Mouse (Mus musculus): ENCODE results near the gene Plekhg2. TPM values are rescaled to one million over a fixed set of nuclear protein-coding genes. Genes with fewer than 3 reads are reported as not detected.

Gene Plekhg2
- 52.4 and 70.8 TPM in 2 replicates for polyA plus RNA-seq (2014; fragmentation: Nextera tagmentation; extraction: Ambion mirVana)

GRCm38 (mm10) chr7:28372251-28373108, at the start of gene Plekhg2:
Plekhg2 (minus strand) TSS chr7:28372599.
- H3K27ac ChIP-seq (ENCODE audit: low read depth, low read length), result peak within 1 kb of the TSS; percentile 93
- H3K36me3 ChIP-seq (ENCODE audit: control insufficient read depth, insufficient read depth, low read length), result peaks cover 31% of the 10 kb centered on the region
- H3K27me3 ChIP-seq (ENCODE audit: control insufficient read depth, insufficient read depth, low read length), result no peaks in the 10 kb centered on the region
- peak; percentile 92 for ATAC-seq (ENCODE audit: low FRiP score, low TSS enrichment)
- under 1% methylated on average over 61 of the region's 66 CpGs for WGBS
- peak within 1 kb of the TSS; percentile 89 for H3K4me3 ChIP-seq (ENCODE audit: low read length)
- H3K4me2 ChIP-seq (replicated peaks; ENCODE audit: low read depth, low read length), result peak within 1 kb of the TSS; percentile 73
- H3K9ac ChIP-seq (ENCODE audit: low read depth, low read length), result peak within 1 kb of the TSS; percentile 89
- peaks cover 23% of the 10 kb centered on the region for H3K4me1 ChIP-seq (ENCODE audit: control insufficient read depth, insufficient read depth, low read length)
- no peaks in the 10 kb centered on the region for H3K9me3 ChIP-seq (ENCODE audit: control insufficient read depth, low read length)

DNA sequence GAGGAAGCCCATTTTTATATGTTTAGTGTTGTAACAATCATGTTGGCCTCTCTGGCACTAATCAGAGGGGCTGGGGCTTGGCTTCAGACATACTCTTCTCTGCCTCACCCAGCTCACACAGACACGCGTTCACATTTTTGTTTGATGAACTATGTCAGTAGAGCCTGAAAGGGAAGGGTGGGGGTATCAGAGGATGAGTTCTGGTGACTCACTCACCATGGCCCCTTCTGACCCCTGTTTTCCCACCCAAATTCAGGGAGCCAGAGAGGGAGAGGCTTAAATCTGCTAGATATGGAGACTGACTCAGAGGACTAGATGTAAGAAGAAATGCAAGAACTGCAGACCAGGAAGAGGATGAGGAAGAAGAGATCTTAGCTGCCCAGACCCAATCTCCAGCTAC, 47.0 kb upstream of the Plekhg2 start:
- H3K9ac ChIP-seq (ENCODE audit: low read depth, low read length), result no peak overlapping the region
- peaks cover 86% of the 10 kb centered on the region for H3K36me3 ChIP-seq (ENCODE audit: control insufficient read depth, insufficient read depth, low read length)
- H3K4me2 ChIP-seq (replicated peaks; ENCODE audit: low read depth, low read length), result no peak overlapping the region
- H3K9me3 ChIP-seq (ENCODE audit: control insufficient read depth, low read length), result no peaks in the 10 kb centered on the region
- no peaks in the 10 kb centered on the region for H3K4me1 ChIP-seq (ENCODE audit: control insufficient read depth, insufficient read depth, low read length)
- H3K27ac ChIP-seq (ENCODE audit: low read depth, low read length), result no peak overlapping the region
- no peak for ATAC-seq (ENCODE audit: low FRiP score, low TSS enrichment)
- H3K4me3 ChIP-seq (ENCODE audit: low read length), result no peak overlapping the region
- 100% methylated on average over 2 of the region's 2 CpGs for WGBS
- no peaks in the 10 kb centered on the region for H3K27me3 ChIP-seq (ENCODE audit: control insufficient read depth, insufficient read depth, low read length)

DNA sequence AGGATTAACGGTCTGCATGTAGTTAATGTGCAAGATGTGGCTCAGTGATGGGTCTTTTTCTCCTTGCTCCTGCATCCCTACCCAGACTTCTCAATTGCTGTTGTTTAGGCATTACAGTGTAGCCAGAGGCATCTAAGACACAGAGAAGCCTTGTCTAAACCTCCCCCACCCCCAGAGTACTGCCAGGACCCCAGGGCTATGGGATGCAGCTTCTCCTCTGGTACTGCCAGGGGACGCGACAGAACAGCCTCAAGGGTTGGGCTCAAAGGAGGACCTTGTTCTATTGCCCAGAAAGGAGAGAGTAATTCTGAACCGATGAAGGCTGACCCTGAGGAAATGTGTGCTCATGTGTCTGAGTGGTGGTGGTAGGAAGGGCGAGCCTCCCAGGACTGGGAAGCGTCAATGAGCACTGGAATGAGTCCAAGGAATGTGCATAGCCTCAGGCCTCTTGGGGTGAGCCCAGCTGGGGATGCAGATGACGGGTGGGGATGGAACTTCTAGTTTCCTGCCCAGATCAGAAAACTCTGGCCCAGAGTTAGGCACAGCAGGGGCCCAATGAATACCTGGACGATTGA, 45.8 kb upstream of the Plekhg2 start:
- ATAC-seq (ENCODE audit: low FRiP score, low TSS enrichment), result no peak
- no peak overlapping the region for H3K27ac ChIP-seq (ENCODE audit: low read depth, low read length)
- no peak overlapping the region for H3K4me2 ChIP-seq (replicated peaks; ENCODE audit: low read depth, low read length)
- H3K27me3 ChIP-seq (ENCODE audit: control insufficient read depth, insufficient read depth, low read length), result no peaks in the 10 kb centered on the region
- no peak overlapping the region for H3K9ac ChIP-seq (ENCODE audit: low read depth, low read length)
- 81% methylated on average over 8 of the region's 8 CpGs for WGBS
- H3K9me3 ChIP-seq (ENCODE audit: control insufficient read depth, low read length), result no peaks in the 10 kb centered on the region
- no peak overlapping the region for H3K4me3 ChIP-seq (ENCODE audit: low read length)
- no peaks in the 10 kb centered on the region for H3K4me1 ChIP-seq (ENCODE audit: control insufficient read depth, insufficient read depth, low read length)
- H3K36me3 ChIP-seq (ENCODE audit: control insufficient read depth, insufficient read depth, low read length), result peaks cover 89% of the 10 kb centered on the region

DNA sequence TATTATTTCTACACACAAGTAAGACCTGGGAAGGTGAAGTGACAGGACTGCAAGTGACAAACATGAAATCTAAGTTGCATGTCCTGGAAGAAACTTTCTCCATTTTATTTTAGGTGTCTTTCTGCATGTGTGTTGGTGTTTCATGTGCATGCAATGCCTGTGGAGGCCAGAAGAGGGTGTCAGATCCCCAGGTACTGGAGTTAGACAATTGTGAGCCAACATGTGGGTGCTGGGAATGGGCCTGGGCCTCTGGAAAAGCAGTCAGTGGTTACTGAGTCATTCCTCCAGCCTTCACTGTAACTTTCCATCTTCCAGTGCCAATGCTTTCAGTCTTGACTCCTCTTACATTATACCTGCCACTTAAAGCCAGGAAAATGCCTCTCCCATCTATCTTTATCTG, 45.0 kb upstream of the Plekhg2 start:
- Histone ChIP-seq H3K4me3 (ENCODE audit: low read length) (no peak overlapping the region), H3K4me2 (replicated peaks; ENCODE audit: low read depth, low read length) (no peak overlapping the region), H3K9ac (ENCODE audit: low read depth, low read length) (no peak overlapping the region), H3K9me3 (ENCODE audit: control insufficient read depth, low read length) (no peaks in the 10 kb centered on the region), H3K27me3 (ENCODE audit: control insufficient read depth, insufficient read depth, low read length) (no peaks in the 10 kb centered on the region), H3K27ac (ENCODE audit: low read depth, low read length) (no peak overlapping the region), H3K36me3 (ENCODE audit: control insufficient read depth, insufficient read depth, low read length) (peaks cover 89% of the 10 kb centered on the region), H3K4me1 (ENCODE audit: control insufficient read depth, insufficient read depth, low read length) (no peaks in the 10 kb centered on the region)
- ATAC-seq (ENCODE audit: low FRiP score, low TSS enrichment), result no peak

- peaks cover 86% of the 10 kb centered on the region for H3K36me3 ChIP-seq (ENCODE audit: control insufficient read depth, insufficient read depth, low read length)
- H3K27me3 ChIP-seq (ENCODE audit: control insufficient read depth, insufficient read depth, low read length), result no peaks in the 10 kb centered on the region
- no peaks in the 10 kb centered on the region for H3K9me3 ChIP-seq (ENCODE audit: control insufficient read depth, low read length)
- H3K4me2 ChIP-seq (replicated peaks; ENCODE audit: low read depth, low read length), result no peak overlapping the region
- no peak overlapping the region for H3K27ac ChIP-seq (ENCODE audit: low read depth, low read length)
- ATAC-seq (ENCODE audit: low FRiP score, low TSS enrichment), result no peak
- H3K4me1 ChIP-seq (ENCODE audit: control insufficient read depth, insufficient read depth, low read length), result no peaks in the 10 kb centered on the region
- no peak overlapping the region for H3K4me3 ChIP-seq (ENCODE audit: low read length)
- H3K9ac ChIP-seq (ENCODE audit: low read depth, low read length), result no peak overlapping the region
- 89% methylated on average over 4 of the region's 4 CpGs for WGBS
These were observed 40.4 kb upstream of the Plekhg2 start for GRCm38 (mm10) chr7:28412826-28413225.

DNA sequence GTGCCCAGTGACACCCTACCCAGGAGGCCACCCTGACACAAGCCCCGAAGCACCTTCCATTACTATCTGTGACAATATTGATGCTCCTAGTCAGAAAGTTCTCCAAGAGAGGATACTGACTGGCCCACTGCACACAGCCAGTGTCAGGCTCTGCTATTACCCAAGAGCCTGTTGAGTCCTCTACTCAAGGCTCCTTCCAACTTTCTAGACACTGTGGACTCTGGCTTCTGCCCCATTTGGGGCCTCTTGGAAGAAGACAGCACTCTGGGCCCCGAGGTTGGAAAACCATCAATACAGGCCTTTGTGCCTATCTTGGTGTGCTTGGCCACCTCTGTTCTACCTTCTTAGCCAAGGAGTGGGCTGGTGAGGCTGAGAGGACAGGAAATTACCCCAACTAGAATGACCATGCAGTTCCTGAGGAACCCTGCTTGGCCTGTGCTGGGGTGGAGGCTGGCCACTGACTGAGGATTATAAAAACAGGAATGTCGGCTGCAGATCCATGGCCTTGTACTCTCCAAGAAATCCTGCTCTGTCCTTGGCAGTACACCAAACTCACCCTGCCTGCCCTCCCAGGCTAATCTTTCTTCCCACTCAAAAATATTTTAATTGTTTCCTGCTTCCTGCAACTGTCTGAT, 38.6 kb upstream of the Plekhg2 start:
- 79% methylated on average over 3 of the region's 3 CpGs for WGBS
- no peaks in the 10 kb centered on the region for H3K27me3 ChIP-seq (ENCODE audit: control insufficient read depth, insufficient read depth, low read length)

DNA sequence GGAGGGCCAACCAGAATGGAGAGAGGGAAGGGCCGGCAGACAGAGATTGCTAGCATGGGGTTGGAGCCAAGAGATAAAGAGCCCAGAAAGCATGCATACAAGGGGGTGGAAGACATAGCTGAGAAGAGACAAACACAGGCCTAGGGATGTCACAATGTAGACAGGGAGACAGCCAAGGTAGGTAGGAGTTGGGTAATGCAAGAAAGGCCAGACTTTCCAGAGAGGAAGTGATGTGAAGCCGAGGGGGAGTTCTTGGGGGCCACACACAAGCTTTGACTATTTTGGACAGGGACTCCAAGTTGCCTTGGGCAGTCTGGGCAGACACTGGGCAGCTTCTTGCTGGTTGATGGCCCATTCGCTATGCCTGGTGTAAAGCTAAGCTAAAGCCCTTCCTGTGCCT, 29.5 kb upstream of the Plekhg2 start:
- peaks cover 93% of the 10 kb centered on the region for H3K36me3 ChIP-seq (ENCODE audit: control insufficient read depth, insufficient read depth, low read length)
- ATAC-seq (ENCODE audit: low FRiP score, low TSS enrichment), result no peak

More for the DNA sequence above, 38.6 kb upstream of the Plekhg2 start:
- ATAC-seq (ENCODE audit: low FRiP score, low TSS enrichment), result no peak
- Histone ChIP-seq H3K4me1 (ENCODE audit: control insufficient read depth, insufficient read depth, low read length) (no peaks in the 10 kb centered on the region), H3K4me2 (replicated peaks; ENCODE audit: low read depth, low read length) (no peak overlapping the region), H3K9ac (ENCODE audit: low read depth, low read length) (no peak overlapping the region), H3K9me3 (ENCODE audit: control insufficient read depth, low read length) (no peaks in the 10 kb centered on the region), H3K4me3 (ENCODE audit: low read length) (no peak overlapping the region), H3K27ac (ENCODE audit: low read depth, low read length) (no peak overlapping the region), H3K36me3 (ENCODE audit: control insufficient read depth, insufficient read depth, low read length) (peaks cover 90% of the 10 kb centered on the region)

GRCm38 (mm10) chr7:28401030-28401429, 28.6 kb upstream of the Plekhg2 start:
- Histone ChIP-seq H3K9ac (ENCODE audit: low read depth, low read length) (no peak overlapping the region), H3K4me3 (ENCODE audit: low read length) (no peak overlapping the region), H3K36me3 (ENCODE audit: control insufficient read depth, insufficient read depth, low read length) (peaks cover 93% of the 10 kb centered on the region), H3K4me1 (ENCODE audit: control insufficient read depth, insufficient read depth, low read length) (no peaks in the 10 kb centered on the region), H3K27me3 (ENCODE audit: control insufficient read depth, insufficient read depth, low read length) (no peaks in the 10 kb centered on the region), H3K4me2 (replicated peaks; ENCODE audit: low read depth, low read length) (no peak overlapping the region), H3K9me3 (ENCODE audit: control insufficient read depth, low read length) (no peaks in the 10 kb centered on the region), H3K27ac (ENCODE audit: low read depth, low read length) (no peak overlapping the region)
- no peak for ATAC-seq (ENCODE audit: low FRiP score, low TSS enrichment)
- 93% methylated on average over 1 of the region's 1 CpGs for WGBS

More for the DNA sequence above, 29.5 kb upstream of the Plekhg2 start:
- no peaks in the 10 kb centered on the region for H3K27me3 ChIP-seq (ENCODE audit: control insufficient read depth, insufficient read depth, low read length)
- 85% methylated on average over 3 of the region's 3 CpGs for WGBS
- no peak overlapping the region for H3K4me3 ChIP-seq (ENCODE audit: low read length)
- no peak overlapping the region for H3K9ac ChIP-seq (ENCODE audit: low read depth, low read length)
- H3K9me3 ChIP-seq (ENCODE audit: control insufficient read depth, low read length), result no peaks in the 10 kb centered on the region
- H3K4me1 ChIP-seq (ENCODE audit: control insufficient read depth, insufficient read depth, low read length), result no peaks in the 10 kb centered on the region
- no peak overlapping the region for H3K27ac ChIP-seq (ENCODE audit: low read depth, low read length)
- no peak overlapping the region for H3K4me2 ChIP-seq (replicated peaks; ENCODE audit: low read depth, low read length)
